Mouse (Mus musculus) kidney, embryonic 14.5 days (tissue): ENCODE results near the gene Trak1. TPM values are rescaled to one million over a fixed set of nuclear protein-coding genes. Genes with fewer than 3 reads are reported as not detected.
"Not testable (repeated sequence)": the region's sequence is repeated elsewhere in the genome, so short reads cannot be mapped to it uniquely, and the experiment has no call there.

ENCODE experiments used
- ATAC-seq: fragments of 200-750 bp; cut with Nextera tagmentation; 2 replicates; pipeline ENCODE4 v1.8.0; 2017; ENCODE audit warnings: moderate number of reproducible peaks, mild to moderate bottlenecking, moderate TSS enrichment, moderate library complexity; ENCODE audit not compliant: low FRiP score, low TSS enrichment
- H3K27ac ChIP-seq: fragments of 300-500 bp; sonication (generic); 2 replicates; pipeline ENCODE4 v1.5.1; 2014; ENCODE audit warnings: low read depth, mild to moderate bottlenecking, low read length, moderate library complexity, mixed read lengths
- H3K27me3 ChIP-seq: fragments of 300-500 bp; sonication (generic); 2 replicates; pipeline ENCODE4 v1.6.1; 2014; ENCODE audit warnings: mild to moderate bottlenecking, low read length; ENCODE audit not compliant: control insufficient read depth, insufficient read depth
- H3K36me3 ChIP-seq: fragments of 300-500 bp; sonication (generic); 2 replicates; pipeline ENCODE4 v1.6.1; 2014; ENCODE audit warnings: low read length, mixed read lengths; ENCODE audit not compliant: control insufficient read depth, insufficient read depth
- H3K4me1 ChIP-seq: fragments of 300-500 bp; sonication (generic); 2 replicates; pipeline ENCODE4 v1.6.1; 2014; ENCODE audit warnings: low read length, mixed read lengths; ENCODE audit not compliant: control insufficient read depth, insufficient read depth
- H3K4me2 ChIP-seq: fragments of 300-500 bp; sonication (generic); replicated peaks from 2 replicates; pipeline ENCODE4 v1.6.1; 2014; ENCODE audit warnings: low read depth, mild to moderate bottlenecking, low read length
- H3K4me3 ChIP-seq: fragments of 300-500 bp; sonication (generic); 2 replicates; pipeline ENCODE4 v1.5.1; 2014; ENCODE audit warnings: mild to moderate bottlenecking, low read length
- H3K9ac ChIP-seq: fragments of 300-500 bp; sonication (generic); 2 replicates; pipeline ENCODE4 v1.6.1; 2014; ENCODE audit warnings: low read depth, mild to moderate bottlenecking, low read length, moderate library complexity
- H3K9me3 ChIP-seq: fragments of 300-500 bp; sonication (generic); 2 replicates; pipeline ENCODE4 v1.6.1; 2016; ENCODE audit warnings: low read length; ENCODE audit not compliant: control insufficient read depth
- WGBS: fragments of 180-500 bp; shearing (Covaris S2); extraction: QIAGEN DNeasy Blood & Tissue Kit; methylation state at CpG from one replicate; pipeline ENCODE4 v1.1.7; 2014; 5-methylcytosine and 5-hydroxymethylcytosine counted together
- polyA plus RNA-seq: library from polyadenylated mRNA; unstranded; fragments of >200 nt; fragmentation: Nextera tagmentation; extraction: Ambion mirVana; gene quantifications from 2 replicates; pipeline ENCODE4 v1.2.1, GENCODE M21; 2014

Trak1 gene
- polyA plus RNA-seq, 1 experiment from 2014 or later, result 15.4 TPM

DNA sequence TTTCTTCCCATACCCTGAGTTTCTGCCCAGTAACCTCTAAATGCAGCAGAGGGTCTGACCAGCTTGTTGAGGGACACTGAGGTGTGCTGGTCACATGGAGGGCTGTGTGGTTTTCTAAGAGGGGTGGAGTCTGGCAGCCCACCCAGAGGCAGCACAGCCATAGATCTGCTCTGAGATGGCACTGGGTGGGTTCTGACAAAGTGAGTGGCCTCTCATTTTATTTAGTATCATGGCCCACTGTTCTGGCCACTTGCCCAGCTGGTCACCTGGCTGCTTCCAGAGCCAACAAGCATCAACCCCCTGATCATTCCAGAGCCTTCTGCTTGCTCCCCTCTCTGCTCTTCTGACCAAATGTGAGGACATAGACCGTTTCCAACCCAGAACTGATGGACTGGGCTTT is 144.8 kb downstream of the Trak1 start:
- no peak overlapping the region for H3K4me3 ChIP-seq
- no peaks in the 10 kb centered on the region for H3K4me1 ChIP-seq
- no peak overlapping the region for H3K4me2 ChIP-seq
- peaks cover 16% of the 10 kb centered on the region; the same call in 1 of the 2 replicates for H3K36me3 ChIP-seq
- no peak overlapping the region for H3K27ac ChIP-seq
- WGBS, result 83% methylated on average over 1 of the region's 1 CpGs
- ATAC-seq, result no peak
- no peak overlapping the region for H3K9ac ChIP-seq
- no peaks in the 10 kb centered on the region for H3K9me3 ChIP-seq
- H3K27me3 ChIP-seq, result no peaks in the 10 kb centered on the region

DNA sequence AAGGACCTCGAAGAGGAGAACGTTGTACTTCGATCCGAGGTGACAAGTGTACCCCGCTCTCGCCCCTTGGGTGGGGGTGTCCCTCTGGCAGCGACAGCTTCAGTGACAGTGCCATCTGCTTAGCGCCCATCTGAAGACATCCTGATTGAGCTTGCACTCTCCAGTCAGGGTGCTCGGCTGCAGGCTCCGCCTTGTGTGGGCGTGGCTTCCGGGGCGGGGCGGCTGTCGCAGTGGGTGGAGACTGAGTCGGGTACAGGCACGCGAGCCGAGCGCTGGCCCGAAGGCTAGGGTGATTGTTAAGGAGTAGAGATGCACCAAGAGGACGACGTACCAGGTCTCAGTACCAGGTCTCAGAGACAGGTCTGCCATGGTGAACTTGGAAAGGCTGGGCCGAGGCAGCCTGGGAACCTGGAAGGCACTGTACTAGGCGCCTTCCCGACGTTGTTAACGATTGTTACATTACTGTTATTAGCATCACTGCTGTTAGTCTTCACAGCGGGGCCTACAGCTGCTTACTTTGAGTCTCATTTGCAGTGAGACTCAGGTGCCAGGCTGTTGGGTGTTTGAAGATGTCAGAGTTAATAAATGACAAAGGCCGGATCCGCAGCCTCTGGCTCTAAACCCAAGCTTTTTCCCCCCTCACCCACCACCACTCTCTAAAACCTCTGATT is 146.5 kb downstream of the Trak1 start:
- Histone ChIP-seq H3K27ac (no peak overlapping the region), H3K9ac (no peak overlapping the region), H3K4me1 (no peaks in the 10 kb centered on the region), H3K36me3 (peaks cover 29% of the 10 kb centered on the region), H3K4me2 (no peak overlapping the region), H3K27me3 (no peaks in the 10 kb centered on the region), H3K9me3 (no peaks in the 10 kb centered on the region), H3K4me3 (no peak overlapping the region)
- 75% methylated on average over 31 of the region's 31 CpGs for WGBS
- ATAC-seq, result no peak

DNA sequence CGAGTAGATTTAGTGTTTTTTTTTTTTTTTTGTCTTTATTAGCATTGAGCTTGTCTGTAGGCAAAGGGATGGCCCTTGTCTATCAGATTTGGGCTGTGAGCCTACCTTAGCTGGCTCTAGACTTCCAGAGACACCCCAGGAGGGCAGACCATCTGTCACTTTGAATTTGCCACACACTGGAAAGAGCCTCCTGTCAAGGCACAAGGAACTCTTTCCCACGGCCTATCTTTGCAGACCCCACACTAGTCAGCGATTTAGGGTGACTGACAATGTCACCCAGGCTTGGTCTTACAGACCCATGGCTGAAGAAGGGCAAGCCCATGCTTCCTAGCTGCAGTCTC is 147.0 kb downstream of the Trak1 start:
- Histone ChIP-seq H3K27ac (no peak overlapping the region), H3K27me3 (no peaks in the 10 kb centered on the region), H3K4me1 (no peaks in the 10 kb centered on the region), H3K36me3 (peaks cover 34% of the 10 kb centered on the region), H3K9me3 (no peaks in the 10 kb centered on the region), H3K4me3 (no peak overlapping the region), H3K9ac (no peak overlapping the region), H3K4me2 (no peak overlapping the region)
- WGBS, result 83% methylated on average over 3 of the region's 3 CpGs
- ATAC-seq, result no peak

DNA sequence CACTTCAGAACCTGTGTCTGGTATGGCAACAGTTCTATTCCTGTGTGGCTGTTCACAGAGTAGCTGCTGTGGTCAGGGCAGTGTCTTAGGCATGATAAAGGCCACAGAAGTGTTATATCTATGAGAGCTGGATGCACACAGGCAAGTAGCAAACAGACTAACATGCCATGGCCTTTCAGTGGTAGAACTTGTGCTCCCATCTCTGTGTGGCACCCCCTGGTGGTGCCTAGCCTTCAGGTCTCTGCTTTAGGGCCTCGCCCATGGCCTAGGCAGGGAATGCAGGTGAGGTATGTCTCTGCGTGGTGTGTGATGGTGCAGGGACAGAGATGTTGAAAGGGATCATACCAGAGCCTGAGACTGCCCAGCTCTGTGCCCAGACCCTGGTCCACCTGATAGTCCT is 148.1 kb downstream of the Trak1 start:
- ATAC-seq, result no peak
- H3K27me3 ChIP-seq, result no peaks in the 10 kb centered on the region
- H3K4me3 ChIP-seq, result no peak overlapping the region
- H3K36me3 ChIP-seq, result peaks cover 39% of the 10 kb centered on the region
- H3K4me1 ChIP-seq, result no peaks in the 10 kb centered on the region
- no peak overlapping the region for H3K27ac ChIP-seq
- WGBS, result 88% methylated on average over 2 of the region's 2 CpGs
- no peak overlapping the region for H3K9ac ChIP-seq
- no peaks in the 10 kb centered on the region for H3K9me3 ChIP-seq
- no peak overlapping the region for H3K4me2 ChIP-seq

DNA sequence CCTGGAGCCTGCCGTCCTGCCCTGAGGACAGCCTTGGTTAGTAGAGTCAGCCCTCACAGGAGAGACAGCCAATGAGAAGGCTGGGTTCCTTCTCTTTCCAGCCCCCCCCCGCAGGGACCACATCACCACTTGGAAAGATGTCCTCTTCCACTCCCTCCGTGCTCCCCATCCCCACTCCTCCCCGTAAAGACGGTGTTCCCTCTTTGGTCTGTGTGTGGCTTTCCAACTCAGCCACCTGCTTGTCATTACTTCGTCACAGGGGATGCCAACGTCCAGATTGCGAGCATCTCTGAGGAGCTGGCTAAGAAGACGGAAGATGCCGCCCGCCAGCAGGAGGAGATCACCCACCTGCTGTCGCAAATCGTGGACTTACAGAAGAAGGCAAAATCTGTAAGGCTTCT is 149.1 kb downstream of the Trak1 start:
- no peaks in the 10 kb centered on the region for H3K9me3 ChIP-seq
- H3K4me2 ChIP-seq, result no peak overlapping the region
- 93% methylated on average over 13 of the region's 13 CpGs for WGBS
- ATAC-seq, result no peak
- H3K9ac ChIP-seq, result no peak overlapping the region
- H3K27ac ChIP-seq, result no peak overlapping the region
- H3K27me3 ChIP-seq, result no peaks in the 10 kb centered on the region
- H3K4me3 ChIP-seq, result no peak overlapping the region
- H3K4me1 ChIP-seq, result no peaks in the 10 kb centered on the region
- H3K36me3 ChIP-seq, result peaks cover 41% of the 10 kb centered on the region

DNA sequence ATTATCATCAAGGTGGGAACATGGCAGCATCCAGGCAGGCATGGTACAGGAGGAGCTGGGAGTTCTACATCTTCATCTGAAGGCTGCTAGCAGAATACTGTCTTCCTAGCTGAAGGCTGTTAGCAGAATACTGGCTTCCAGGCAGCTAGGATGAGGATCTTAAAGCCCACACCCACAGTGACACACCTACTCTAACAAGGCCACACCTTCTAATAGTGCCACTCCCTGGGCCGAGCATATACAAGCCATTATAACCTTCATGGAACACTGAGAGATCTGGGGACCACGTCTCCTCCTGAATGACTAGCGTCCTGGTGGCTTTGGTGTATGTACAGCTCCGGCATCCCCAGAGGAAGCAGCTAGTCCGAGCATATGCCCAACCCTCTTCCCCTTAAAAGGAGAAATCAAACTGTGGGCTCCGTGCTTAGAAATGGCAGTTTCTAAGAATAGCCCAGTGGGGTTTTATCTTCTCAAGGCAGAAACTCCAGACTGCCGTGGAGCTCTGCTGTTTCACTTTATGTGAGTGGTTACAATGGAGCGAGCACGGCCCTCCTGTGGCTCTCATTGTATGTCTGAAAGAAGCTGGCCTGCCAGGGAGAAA is 155.1 kb downstream of the Trak1 start:
- not testable (repeated sequence) for H3K9me3 ChIP-seq, H3K4me1 ChIP-seq, H3K27me3 ChIP-seq, H3K4me3 ChIP-seq, H3K4me2 ChIP-seq, ATAC-seq, H3K9ac ChIP-seq, H3K27ac ChIP-seq
- 86% methylated on average over 9 of the region's 9 CpGs for WGBS
- H3K36me3 ChIP-seq, result peaks cover 39% of the 10 kb centered on the region

DNA sequence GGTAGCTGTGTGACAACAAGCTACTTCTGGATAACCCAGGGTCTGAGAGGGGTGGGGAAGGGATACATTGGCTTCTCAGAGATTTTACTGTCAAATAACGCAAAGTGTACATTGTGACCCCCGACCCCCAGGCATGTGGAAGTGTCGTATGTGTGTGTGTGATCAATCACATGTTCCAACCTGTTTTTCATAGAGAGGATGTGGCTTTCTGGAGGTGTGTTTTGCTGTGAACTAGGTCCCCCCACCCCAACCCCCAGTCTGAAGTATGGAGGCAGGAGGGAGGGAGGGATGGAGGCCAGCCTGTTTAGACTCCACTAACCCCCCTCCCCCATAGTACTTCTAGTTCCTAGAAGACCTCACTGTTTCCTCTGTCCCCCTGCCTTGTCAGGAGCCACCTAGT is 157.6 kb downstream of the Trak1 start:
- no peaks in the 10 kb centered on the region for H3K9me3 ChIP-seq
- H3K4me2 ChIP-seq, result no peak overlapping the region
- H3K36me3 ChIP-seq, result peaks cover 19% of the 10 kb centered on the region
- no peak overlapping the region for H3K9ac ChIP-seq
- H3K4me3 ChIP-seq, result no peak overlapping the region
- H3K4me1 ChIP-seq, result 0 out of 2 replicates have a peak, but pooled peaks cover 3% of the 10 kb centered on the region
- no peak overlapping the region for H3K27ac ChIP-seq
- WGBS, result 91% methylated on average over 3 of the region's 3 CpGs
- no peaks in the 10 kb centered on the region for H3K27me3 ChIP-seq
- no peak for ATAC-seq

DNA sequence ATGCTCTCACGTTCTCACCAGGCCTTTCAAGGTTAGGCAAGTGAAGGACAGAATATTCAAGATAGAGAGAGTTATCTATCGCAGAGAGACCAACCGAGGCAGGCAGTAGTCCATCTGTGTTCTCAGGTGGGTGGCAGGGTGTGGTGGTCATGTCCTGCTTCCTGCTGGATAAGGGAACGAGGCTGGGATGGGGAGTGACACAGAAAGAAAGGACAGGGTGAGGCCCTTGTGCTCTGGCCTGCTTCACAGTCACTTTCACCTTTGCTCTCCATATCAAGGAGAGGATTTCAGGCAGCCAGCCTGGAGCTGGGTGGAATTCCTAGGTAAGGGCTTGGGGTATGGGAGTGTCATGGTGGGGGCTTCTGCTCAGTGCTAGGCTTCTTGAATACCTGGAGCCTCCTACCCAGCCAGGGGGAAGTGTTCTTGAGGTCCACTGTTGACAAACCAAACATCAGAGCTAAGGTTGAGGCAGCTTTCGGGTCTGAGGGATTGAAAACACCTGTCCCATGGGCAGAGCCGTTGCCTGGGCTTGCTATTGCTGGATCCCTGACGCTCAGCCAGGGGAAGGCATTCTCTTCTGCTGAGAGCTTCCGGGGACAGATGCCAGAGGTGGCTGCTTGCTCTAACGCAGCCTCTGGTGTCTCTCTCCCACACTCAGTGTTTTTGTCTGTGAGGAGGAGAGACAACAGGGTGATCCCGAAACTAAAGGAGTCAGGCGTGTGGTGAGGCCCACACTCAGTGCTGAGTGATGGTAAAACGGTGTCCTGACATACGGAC is 159.6 kb downstream of the Trak1 start:
- Histone ChIP-seq H3K9ac (no peak overlapping the region), H3K4me1 (peaks cover 9% of the 10 kb centered on the region; the same call in 1 of the 2 replicates), H3K9me3 (no peaks in the 10 kb centered on the region), H3K27me3 (no peaks in the 10 kb centered on the region), H3K36me3 (peaks cover 20% of the 10 kb centered on the region), H3K4me2 (no peak overlapping the region), H3K4me3 (no peak overlapping the region), H3K27ac (no peak overlapping the region)
- 82% methylated on average over 13 of the region's 13 CpGs for WGBS
- no peak for ATAC-seq

DNA sequence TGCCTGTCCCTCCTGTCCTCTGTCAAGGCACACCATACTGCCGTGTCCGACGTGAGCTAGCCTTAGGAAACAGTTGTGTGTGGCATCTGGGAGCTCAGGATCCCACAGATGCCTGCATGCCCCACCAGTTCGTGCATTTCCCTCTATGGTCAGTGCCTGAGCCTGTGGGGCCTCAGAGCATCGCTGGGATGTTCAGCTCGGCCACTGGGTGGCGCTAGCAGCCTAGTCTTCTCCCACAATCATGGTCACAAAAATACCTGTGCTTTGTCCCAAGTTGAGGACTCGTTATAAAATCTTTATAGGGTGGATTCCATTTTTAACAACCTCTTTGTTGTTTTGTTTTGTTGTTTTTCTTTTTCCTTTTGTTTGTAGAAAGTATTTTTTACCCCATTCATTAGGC is 161.2 kb downstream of the Trak1 start:
- Histone ChIP-seq H3K9ac (no peak overlapping the region), H3K27ac (no peak overlapping the region), H3K4me3 (no peak overlapping the region), H3K36me3 (peaks cover 13% of the 10 kb centered on the region), H3K4me1 (peaks cover 9% of the 10 kb centered on the region; the same call in 1 of the 2 replicates), H3K27me3 (no peaks in the 10 kb centered on the region), H3K9me3 (no peaks in the 10 kb centered on the region), H3K4me2 (no peak overlapping the region)
- ATAC-seq, result no peak
- WGBS, result 27% methylated on average over 8 of the region's 8 CpGs
